Mouse (Mus musculus): ENCODE measurements at regions not wholly inside any gene's neighbourhood (a gene's known extent, or its start where the extent isn't known, plus 50 kb on each side); places are given as distances from the start of the nearest gene placed in this dataset.

GRCm38 (mm10) chr3:51132736-51133135, 91.5 kb upstream of the Noct start:
- H3K36me3 ChIP-seq (ENCODE audit: control insufficient read depth, insufficient read depth, low read length, poor library complexity, severe bottlenecking): no peaks in the 10 kb centered on the region
- no peak overlapping the region for H3K9ac ChIP-seq (ENCODE audit: low read depth, poor library complexity, severe bottlenecking)
- no peak overlapping the region for H3K27ac ChIP-seq (ENCODE audit: insufficient read depth, low read length)
- H3K9me3 ChIP-seq (replicated peaks; ENCODE audit: control insufficient read depth, insufficient read depth, low read length, poor library complexity, severe bottlenecking): no peaks in the 10 kb centered on the region
- no peak overlapping the region for H3K4me3 ChIP-seq (ENCODE audit: low read depth, low read length)
- TF ChIP-seq POLR2A (IDR thresholded peaks at IDR 0.05; ENCODE audit: insufficient read depth, low read length) (no peak), EP300 (IDR thresholded peaks at IDR 0.05; ENCODE audit: insufficient read depth, low read depth, low read length) (no peak), CTCF (IDR thresholded peaks at IDR 0.05; ENCODE audit: low read depth, low read length) (no peak)
- no peaks in the 10 kb centered on the region for H3K27me3 ChIP-seq (ENCODE audit: control insufficient read depth, insufficient read depth, low read length, poor library complexity, severe bottlenecking)
- no peaks in the 10 kb centered on the region for H3K4me1 ChIP-seq (ENCODE audit: control insufficient read depth, insufficient read depth, low read length)

- Histone ChIP-seq H3K4me1 (ENCODE audit: control insufficient read depth, insufficient read depth, low read length) (no peaks in the 10 kb centered on the region), H3K27ac (ENCODE audit: insufficient read depth, low read length) (no peak overlapping the region), H3K4me3 (ENCODE audit: low read depth, low read length) (no peak overlapping the region), H3K9me3 (replicated peaks; ENCODE audit: control insufficient read depth, insufficient read depth, low read length, poor library complexity, severe bottlenecking) (no peaks in the 10 kb centered on the region), H3K27me3 (ENCODE audit: control insufficient read depth, insufficient read depth, low read length, poor library complexity, severe bottlenecking) (no peaks in the 10 kb centered on the region), H3K36me3 (ENCODE audit: control insufficient read depth, insufficient read depth, low read length, poor library complexity, severe bottlenecking) (no peaks in the 10 kb centered on the region), H3K9ac (ENCODE audit: low read depth, poor library complexity, severe bottlenecking) (no peak overlapping the region)
- TF ChIP-seq CTCF (IDR thresholded peaks at IDR 0.05; ENCODE audit: low read depth, low read length) (no peak), POLR2A (IDR thresholded peaks at IDR 0.05; ENCODE audit: insufficient read depth, low read length) (no peak), EP300 (IDR thresholded peaks at IDR 0.05; ENCODE audit: insufficient read depth, low read depth, low read length) (no peak)
These were observed 88.7 kb upstream of the Noct start for GRCm38 (mm10) chr3:51135581-51135980.

- Histone ChIP-seq H3K27me3 (ENCODE audit: control insufficient read depth, insufficient read depth, low read length, poor library complexity, severe bottlenecking) (no peaks in the 10 kb centered on the region), H3K36me3 (ENCODE audit: control insufficient read depth, insufficient read depth, low read length, poor library complexity, severe bottlenecking) (no peaks in the 10 kb centered on the region), H3K27ac (ENCODE audit: insufficient read depth, low read length) (no peak overlapping the region), H3K4me3 (ENCODE audit: low read depth, low read length) (no peak overlapping the region), H3K9me3 (replicated peaks; ENCODE audit: control insufficient read depth, insufficient read depth, low read length, poor library complexity, severe bottlenecking) (no peaks in the 10 kb centered on the region), H3K4me1 (ENCODE audit: control insufficient read depth, insufficient read depth, low read length) (no peaks in the 10 kb centered on the region), H3K9ac (ENCODE audit: low read depth, poor library complexity, severe bottlenecking) (no peak overlapping the region)
- TF ChIP-seq POLR2A (IDR thresholded peaks at IDR 0.05; ENCODE audit: insufficient read depth, low read length) (no peak), CTCF (IDR thresholded peaks at IDR 0.05; ENCODE audit: low read depth, low read length) (no peak), EP300 (IDR thresholded peaks at IDR 0.05; ENCODE audit: insufficient read depth, low read depth, low read length) (no peak)
These were observed 86.4 kb upstream of the Noct start for GRCm38 (mm10) chr3:51137730-51138312.

- no peaks in the 10 kb centered on the region for H3K36me3 ChIP-seq (ENCODE audit: control insufficient read depth, insufficient read depth, low read length, poor library complexity, severe bottlenecking)
- H3K9me3 ChIP-seq (replicated peaks; ENCODE audit: control insufficient read depth, insufficient read depth, low read length, poor library complexity, severe bottlenecking): no peaks in the 10 kb centered on the region
- TF ChIP-seq POLR2A (IDR thresholded peaks at IDR 0.05; ENCODE audit: insufficient read depth, low read length): no peak
- TF ChIP-seq CTCF (IDR thresholded peaks at IDR 0.05; ENCODE audit: low read depth, low read length): no peak
- no peak for TF ChIP-seq EP300 (IDR thresholded peaks at IDR 0.05; ENCODE audit: insufficient read depth, low read depth, low read length)
These were observed 78.3 kb upstream of the Noct start for GRCm38 (mm10) chr3:51145985-51146384.

DNA sequence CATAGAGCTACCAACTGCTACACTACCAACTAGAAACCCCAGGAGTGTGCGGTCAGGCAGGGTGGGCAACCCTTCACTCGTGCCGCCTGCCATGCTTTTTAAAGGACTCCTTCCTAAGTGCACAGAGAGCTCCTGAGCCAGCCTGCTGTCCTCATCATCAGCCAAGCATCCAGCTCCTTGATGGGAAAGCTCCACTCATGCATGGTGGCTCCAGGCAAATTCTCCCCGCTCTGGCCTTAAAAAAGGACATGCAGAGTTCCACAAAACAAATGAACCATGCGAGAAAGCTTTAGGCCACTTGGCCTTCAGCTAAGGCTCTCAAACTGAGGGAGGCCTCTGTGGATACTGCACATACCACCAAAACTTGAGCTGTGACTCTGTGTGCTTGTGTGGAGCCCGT, 74.2 kb upstream of the Noct start:
- H3K27ac ChIP-seq (ENCODE audit: insufficient read depth, low read length): no peak overlapping the region
- H3K4me3 ChIP-seq (ENCODE audit: low read depth, low read length): no peak overlapping the region
- no peak overlapping the region for H3K9ac ChIP-seq (ENCODE audit: low read depth, poor library complexity, severe bottlenecking)
- no peak for TF ChIP-seq POLR2A (IDR thresholded peaks at IDR 0.05; ENCODE audit: insufficient read depth, low read length)
- TF ChIP-seq EP300 (IDR thresholded peaks at IDR 0.05; ENCODE audit: insufficient read depth, low read depth, low read length): no peak
- no peak for TF ChIP-seq CTCF (IDR thresholded peaks at IDR 0.05; ENCODE audit: low read depth, low read length)
- no peaks in the 10 kb centered on the region for H3K27me3 ChIP-seq (ENCODE audit: control insufficient read depth, insufficient read depth, low read length, poor library complexity, severe bottlenecking)
- no peaks in the 10 kb centered on the region for H3K9me3 ChIP-seq (replicated peaks; ENCODE audit: control insufficient read depth, insufficient read depth, low read length, poor library complexity, severe bottlenecking)
- H3K4me1 ChIP-seq (ENCODE audit: control insufficient read depth, insufficient read depth, low read length): no peaks in the 10 kb centered on the region
- no peaks in the 10 kb centered on the region for H3K36me3 ChIP-seq (ENCODE audit: control insufficient read depth, insufficient read depth, low read length, poor library complexity, severe bottlenecking)

More at GRCm38 (mm10) chr3:51145985-51146384, 78.3 kb upstream of the Noct start:
- Histone ChIP-seq H3K4me3 (ENCODE audit: low read depth, low read length) (no peak overlapping the region), H3K27me3 (ENCODE audit: control insufficient read depth, insufficient read depth, low read length, poor library complexity, severe bottlenecking) (no peaks in the 10 kb centered on the region), H3K9ac (ENCODE audit: low read depth, poor library complexity, severe bottlenecking) (no peak overlapping the region), H3K4me1 (ENCODE audit: control insufficient read depth, insufficient read depth, low read length) (no peaks in the 10 kb centered on the region), H3K27ac (ENCODE audit: insufficient read depth, low read length) (no peak overlapping the region)

DNA sequence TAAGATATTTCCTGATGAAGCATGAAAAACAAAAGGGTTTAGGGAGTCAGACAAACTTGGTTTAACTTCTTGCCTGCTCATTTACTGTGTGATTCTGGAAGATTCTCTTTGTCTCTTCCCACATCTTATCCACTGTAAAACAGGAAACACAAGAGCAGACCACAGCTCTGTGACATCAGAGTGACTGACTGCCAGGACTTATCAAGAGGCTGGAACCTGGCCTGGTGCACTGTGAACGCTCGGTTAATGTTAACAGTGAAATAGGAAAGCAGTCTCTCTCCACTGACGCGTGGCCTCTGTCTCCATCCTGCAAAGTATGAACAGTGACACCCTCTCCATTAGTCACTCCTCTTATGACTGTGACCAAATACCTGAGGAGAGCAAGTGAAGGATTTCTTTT, 73.1 kb upstream of the Noct start:
- no peak overlapping the region for H3K9ac ChIP-seq (ENCODE audit: low read depth, poor library complexity, severe bottlenecking)
- H3K4me1 ChIP-seq (ENCODE audit: control insufficient read depth, insufficient read depth, low read length): no peaks in the 10 kb centered on the region
- H3K27ac ChIP-seq (ENCODE audit: insufficient read depth, low read length): no peak overlapping the region
- TF ChIP-seq EP300 (IDR thresholded peaks at IDR 0.05; ENCODE audit: insufficient read depth, low read depth, low read length): no peak
- TF ChIP-seq POLR2A (IDR thresholded peaks at IDR 0.05; ENCODE audit: insufficient read depth, low read length): no peak
- TF ChIP-seq CTCF (IDR thresholded peaks at IDR 0.05; ENCODE audit: low read depth, low read length): no peak
- no peaks in the 10 kb centered on the region for H3K36me3 ChIP-seq (ENCODE audit: control insufficient read depth, insufficient read depth, low read length, poor library complexity, severe bottlenecking)
- H3K9me3 ChIP-seq (replicated peaks; ENCODE audit: control insufficient read depth, insufficient read depth, low read length, poor library complexity, severe bottlenecking): no peaks in the 10 kb centered on the region
- H3K27me3 ChIP-seq (ENCODE audit: control insufficient read depth, insufficient read depth, low read length, poor library complexity, severe bottlenecking): no peaks in the 10 kb centered on the region
- no peak overlapping the region for H3K4me3 ChIP-seq (ENCODE audit: low read depth, low read length)
